Mouse (Mus musculus): ENCODE data around the gene Gpc5.
"Not testable (repeated sequence)": the region's sequence is repeated elsewhere in the genome, so short reads cannot be mapped to it uniquely, and the experiment has no call there.

Gene Gpc5

GRCm38 (mm10) chr14:115092081-115092480 is at the start of gene Gpc5:
Gene Gpc5, plus strand, starts transcription at chr14:115092215.
- in situ Hi-C loops (cut with MseI, MboI), result no loop called here

DNA sequence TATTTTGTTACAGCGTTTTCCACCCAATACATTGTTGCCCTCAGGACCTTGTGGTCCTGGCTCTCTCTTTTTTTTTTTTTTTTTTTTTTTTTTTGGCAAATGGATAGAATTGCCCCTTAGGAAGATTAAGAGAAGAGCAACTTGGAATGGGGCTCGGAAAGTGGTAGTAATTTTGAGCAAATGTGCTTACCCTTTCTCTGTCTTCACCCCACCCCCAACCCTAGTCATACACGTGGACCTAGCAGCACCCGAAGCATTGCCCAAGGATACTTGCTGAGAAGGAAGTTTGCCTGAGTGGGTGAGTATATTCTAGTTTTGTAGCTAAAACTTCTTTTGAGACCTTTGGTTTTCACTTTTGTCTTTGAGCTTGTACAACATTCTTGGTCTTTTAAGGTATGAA is 49.4 kb upstream of the Gpc5 start:
- in situ Hi-C loops (cut with MseI, MboI), result no loop called here

GRCm38 (mm10) chr14:115044016-115044415 is 48.0 kb upstream of the Gpc5 start:
- in situ Hi-C loops (cut with MseI, MboI), result no loop called here

- in situ Hi-C loops (cut with MseI, MboI), result no loop called here
These were observed 46.3 kb upstream of the Gpc5 start for GRCm38 (mm10) chr14:115045712-115046111.

GRCm38 (mm10) chr14:115047316-115047715 is 44.7 kb upstream of the Gpc5 start:
- in situ Hi-C loops (cut with MseI, MboI), result no loop called here

GRCm38 (mm10) chr14:115047990-115048862 is 43.8 kb upstream of the Gpc5 start:
- in situ Hi-C loops (cut with MseI, MboI), result no loop called here

GRCm38 (mm10) chr14:115048863-115049566 is 43.0 kb upstream of the Gpc5 start:
- in situ Hi-C loops (cut with MseI, MboI), result no loop called here

DNA sequence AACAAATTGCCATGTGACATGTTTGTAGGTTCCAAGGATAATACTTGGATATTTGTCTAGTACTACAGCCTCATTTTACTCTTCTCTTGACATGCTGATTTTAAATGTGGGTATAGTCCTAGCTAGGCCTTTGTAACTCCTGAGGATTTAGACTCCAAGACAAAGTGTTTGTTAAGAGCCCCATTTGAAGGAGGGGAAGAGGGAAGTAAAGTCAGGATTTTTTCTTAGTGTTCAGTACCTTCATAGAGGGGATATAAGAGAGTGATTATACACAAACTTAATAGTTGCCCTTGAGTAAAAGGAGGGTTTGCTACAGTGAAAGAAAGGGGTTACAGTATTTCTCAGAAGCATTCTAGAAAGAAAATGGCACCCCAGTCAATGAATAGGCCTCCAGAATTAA is 42.2 kb upstream of the Gpc5 start:
- in situ Hi-C loops (cut with MseI, MboI), result no loop called here

DNA sequence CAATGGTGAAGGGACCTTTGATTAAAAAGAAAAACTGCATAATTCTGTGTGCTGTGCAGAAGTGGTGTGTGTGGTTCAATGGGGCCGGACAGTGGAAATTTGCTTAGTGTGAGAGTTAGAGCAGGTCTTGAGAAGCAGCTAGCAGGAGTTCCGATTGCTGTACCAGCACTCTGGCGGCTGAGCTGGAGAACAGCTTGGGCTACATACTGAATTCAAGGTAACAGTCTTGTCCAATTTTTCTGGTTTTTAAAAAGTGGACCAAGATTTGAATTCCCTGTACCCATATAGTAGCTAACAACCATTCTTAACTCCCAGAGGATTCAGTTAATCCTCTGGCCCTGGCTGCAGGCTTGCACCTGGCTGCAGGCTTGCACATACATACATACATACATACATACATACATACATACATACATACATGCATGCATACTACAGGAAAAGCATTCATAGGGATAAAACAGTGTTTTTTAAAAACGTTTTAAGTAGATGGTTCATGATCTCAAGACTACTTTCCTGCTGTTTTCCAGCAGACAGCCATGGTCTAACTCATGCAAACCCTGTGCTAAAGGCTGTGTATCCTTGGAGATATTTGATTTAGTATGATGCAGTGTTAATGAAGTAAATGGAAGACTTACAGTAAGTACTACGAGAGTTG is 40.8 kb upstream of the Gpc5 start:
- in situ Hi-C loops (cut with MseI, MboI), result no loop called here

GRCm38 (mm10) chr14:115052371-115052770 is 39.6 kb upstream of the Gpc5 start:
- in situ Hi-C loops (cut with MseI, MboI), result no loop called here

DNA sequence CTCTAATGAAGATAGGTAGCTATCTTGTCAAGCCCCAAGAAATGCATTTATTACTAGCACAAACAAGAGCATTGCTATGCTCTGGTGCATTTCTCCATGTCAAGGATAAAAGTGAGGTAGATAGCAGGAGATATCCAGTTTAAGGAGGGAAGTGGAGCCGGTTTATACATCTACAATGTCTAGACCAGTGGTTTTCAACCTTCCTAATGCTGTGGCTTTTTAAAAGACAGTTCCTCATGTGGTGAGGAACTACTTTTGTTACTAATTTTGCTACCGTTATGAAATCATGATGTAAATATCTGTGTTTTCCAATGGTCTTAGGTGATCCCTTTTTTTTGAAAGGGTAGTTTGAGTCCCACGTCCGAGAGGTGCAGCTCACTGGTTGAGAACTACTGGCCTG is 37.8 kb upstream of the Gpc5 start:
- in situ Hi-C loops (cut with MseI, MboI), result no loop called here

DNA sequence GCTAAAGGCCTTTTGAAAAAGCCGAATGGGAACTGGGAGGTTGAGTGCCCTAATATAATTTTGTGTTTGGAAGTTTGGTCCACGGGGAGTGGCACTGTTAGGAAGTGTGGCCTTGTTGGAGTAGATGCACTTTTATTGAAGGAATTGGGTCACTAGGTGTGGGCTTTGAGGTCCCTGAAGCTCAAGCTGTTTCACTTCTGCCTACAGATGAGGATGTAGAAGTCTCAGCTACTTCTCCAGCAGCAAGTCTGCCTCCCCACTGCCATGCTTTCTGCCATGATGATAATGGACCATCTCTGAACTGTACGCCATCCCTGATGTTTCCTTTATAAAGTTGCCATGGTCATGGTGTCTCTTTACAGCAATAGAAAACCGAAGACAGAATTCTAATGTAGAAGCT is 34.5 kb upstream of the Gpc5 start:
- in situ Hi-C loops (cut with MseI, MboI), result no loop called here

- in situ Hi-C loops (cut with MseI, MboI), result not testable (repeated sequence)
These were observed 25.9 kb upstream of the Gpc5 start for GRCm38 (mm10) chr14:115066164-115066563.

GRCm38 (mm10) chr14:115070534-115070933 is 21.5 kb upstream of the Gpc5 start:
- in situ Hi-C loops (cut with MseI, MboI), result no loop called here

DNA sequence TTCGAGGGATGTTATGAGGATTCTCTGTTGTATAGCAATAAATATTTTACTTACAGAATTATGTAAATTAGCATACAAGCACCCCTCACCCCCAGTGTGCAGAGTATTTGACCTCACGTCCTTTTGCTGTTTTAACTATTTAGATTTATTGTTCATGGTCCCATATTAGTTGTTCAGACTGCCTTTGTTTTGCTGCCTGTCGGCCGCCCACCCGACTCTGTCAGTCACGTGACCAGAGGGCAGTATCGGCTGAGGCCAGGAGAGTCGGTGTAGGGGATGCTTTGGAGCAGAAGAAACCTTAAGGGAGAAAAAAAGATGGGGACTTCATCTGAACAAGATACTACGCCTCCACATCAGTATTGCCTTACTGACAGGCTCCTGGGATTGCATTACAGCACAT is 14.7 kb upstream of the Gpc5 start:
- in situ Hi-C loops (cut with MseI, MboI), result no loop called here

GRCm38 (mm10) chr14:115078064-115078463 is 14.0 kb upstream of the Gpc5 start:
- in situ Hi-C loops (cut with MseI, MboI), result no loop called here

DNA sequence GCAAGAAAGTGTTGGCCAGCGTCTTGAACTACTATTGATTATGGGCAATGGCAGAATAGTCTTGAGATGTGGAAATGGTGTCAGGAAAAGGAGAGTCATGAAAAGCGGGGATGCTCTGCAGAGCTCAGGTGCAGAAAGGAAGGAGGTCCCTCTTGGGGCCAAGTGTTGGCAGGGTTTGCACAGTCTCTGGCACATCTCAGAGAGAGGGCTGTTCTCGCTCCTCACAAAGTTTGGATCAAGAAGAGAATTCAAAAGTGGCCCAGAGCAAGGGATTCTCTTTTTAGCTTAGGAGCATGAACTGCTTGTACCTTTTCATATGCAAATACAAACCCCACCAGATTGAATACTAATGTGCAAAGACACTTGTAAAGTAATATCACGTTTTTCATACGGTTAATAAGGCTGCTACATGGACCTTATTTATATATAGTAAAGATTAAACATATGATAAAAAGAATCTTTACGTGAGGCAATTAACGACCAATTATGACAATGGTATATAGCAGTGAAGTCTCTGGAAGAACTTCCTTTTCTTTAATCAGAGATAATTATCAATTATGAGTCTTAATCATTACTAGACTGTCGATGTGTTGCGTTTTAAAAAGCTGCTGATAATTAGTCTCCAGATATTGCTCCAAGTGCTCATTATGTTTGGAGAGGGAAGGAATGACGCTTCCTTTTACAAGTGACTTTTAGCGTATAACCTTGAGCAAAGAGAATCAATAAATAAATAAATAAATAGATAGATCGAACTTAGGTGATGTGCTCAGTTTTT is 10.1 kb upstream of the Gpc5 start:
- in situ Hi-C loops (cut with MseI, MboI), result no loop called here

GRCm38 (mm10) chr14:115090516-115090915 is 1.5 kb upstream of the Gpc5 start:
- in situ Hi-C loops (cut with MseI, MboI), result no loop called here

DNA sequence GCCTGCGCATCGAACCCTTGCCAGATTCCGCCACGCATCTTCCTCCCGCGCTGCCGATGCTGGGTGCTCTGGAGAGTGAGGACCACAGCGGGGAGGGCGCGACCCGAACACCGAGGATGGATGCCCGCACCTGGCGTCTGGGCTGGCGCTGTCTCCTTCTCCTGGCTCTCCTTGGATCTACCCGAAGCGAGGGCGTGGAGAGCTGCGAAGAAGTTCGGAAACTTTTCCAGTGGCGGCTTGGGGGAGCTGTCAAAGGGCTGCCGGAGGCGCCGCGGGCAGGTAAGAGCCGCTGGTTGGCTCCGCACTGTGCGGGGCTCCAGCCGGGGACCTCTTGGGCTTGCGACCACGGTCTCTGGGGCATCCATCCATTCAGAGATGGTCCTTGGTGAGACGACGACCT is 495 bp downstream of the Gpc5 start:
- in situ Hi-C loops (cut with MseI, MboI), result no loop called here

DNA sequence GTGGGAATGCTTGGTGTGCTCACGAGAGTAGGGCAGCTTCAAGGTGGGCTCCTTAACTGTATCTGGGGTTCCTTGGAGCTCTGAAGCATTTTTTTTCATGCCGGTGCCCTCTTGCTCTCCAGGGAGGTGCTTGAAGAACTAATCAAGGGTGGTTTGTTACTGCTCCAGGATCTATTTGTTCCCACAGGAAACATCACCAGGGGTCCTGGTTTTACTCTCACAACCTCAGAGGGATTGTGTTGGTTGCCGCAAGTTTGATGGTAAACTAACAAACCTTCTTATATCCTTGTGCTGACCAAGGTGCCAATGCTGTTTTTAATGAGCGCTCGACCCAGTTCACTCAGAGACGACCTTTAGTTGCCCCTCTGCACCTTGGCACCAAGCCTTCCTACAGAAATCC is 937 bp downstream of the Gpc5 start:
- in situ Hi-C loops (cut with MseI, MboI), result no loop called here

DNA sequence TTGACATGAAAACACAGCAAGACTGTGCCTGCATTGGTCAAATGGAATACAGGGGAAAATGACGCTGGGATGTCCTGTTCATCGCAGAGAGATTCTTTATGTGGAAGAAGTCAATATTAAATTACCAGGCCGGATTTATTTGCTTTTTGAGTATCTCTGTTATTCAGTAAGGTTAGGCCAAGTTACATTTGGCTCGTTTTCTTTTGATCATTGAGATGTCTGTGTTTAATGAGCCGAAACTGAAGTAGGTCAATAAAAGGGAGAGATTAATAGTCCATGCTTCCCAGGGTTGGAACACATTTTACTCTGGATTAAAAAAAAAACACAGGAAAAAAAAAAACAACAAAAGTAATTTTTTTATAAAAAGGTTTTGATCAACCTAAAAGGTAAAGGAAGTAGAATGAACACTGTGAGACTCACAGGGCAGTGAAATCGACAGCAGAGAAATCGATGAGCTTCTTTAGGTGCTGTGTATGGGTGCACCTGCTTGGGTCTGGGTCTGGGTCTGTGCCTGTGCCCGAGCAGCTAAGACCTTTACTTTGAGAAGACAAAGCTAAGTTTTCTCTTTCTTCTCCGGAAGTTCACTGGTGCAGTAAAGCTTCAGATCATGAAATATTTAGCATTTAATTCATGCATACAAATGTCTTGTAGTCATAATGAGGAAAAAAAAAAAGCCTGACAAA is 8.7 kb downstream of the Gpc5 start:
- in situ Hi-C loops (cut with MseI, MboI), result no loop called here

Measured in mouse trophoblast stem cell (cell line).